Mouse (Mus musculus): ENCODE measurements around the gene Lbh.

Gene Lbh

DNA sequence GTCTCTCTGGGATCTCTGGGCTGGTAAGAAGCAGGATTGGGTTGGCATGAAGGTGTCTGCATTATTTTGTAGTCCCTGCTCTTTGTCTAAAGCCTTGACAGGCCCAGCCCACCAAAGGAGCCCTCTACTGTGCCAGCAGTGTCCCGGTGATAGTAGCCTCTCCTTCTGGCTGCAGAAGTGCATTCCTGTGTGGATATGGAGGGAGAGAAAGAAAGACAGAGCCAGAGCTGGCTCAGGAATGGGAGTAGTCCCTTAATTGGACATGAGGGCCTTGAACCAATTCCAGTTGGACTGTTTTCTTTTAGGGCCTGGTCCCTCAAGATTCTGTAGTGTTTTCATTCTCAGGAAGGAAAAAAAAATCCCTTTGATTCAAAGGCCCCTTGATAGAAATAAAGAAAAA is 6.4 kb upstream of the Lbh start:
- no peak for DNase-seq

DNA sequence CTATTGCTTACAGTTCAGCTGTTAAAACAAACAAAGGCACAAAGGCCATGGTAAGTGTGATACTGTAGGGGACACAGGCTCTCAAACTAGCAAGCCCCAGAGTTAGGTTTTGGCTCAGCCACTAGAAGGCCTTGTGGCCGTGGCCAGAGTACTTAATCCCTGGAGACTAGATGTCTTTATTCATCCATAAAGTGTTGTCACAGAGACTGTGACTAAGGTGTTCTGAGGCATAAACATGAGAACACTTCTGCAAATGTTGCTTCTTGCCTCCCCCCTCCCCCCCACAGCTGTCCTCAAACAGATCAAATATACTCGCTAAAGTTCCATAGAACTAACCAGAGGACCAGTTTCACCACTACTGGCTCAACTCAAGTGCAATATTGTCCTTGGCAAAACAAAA is 4.0 kb upstream of the Lbh start:
- no peak for DNase-seq

DNA sequence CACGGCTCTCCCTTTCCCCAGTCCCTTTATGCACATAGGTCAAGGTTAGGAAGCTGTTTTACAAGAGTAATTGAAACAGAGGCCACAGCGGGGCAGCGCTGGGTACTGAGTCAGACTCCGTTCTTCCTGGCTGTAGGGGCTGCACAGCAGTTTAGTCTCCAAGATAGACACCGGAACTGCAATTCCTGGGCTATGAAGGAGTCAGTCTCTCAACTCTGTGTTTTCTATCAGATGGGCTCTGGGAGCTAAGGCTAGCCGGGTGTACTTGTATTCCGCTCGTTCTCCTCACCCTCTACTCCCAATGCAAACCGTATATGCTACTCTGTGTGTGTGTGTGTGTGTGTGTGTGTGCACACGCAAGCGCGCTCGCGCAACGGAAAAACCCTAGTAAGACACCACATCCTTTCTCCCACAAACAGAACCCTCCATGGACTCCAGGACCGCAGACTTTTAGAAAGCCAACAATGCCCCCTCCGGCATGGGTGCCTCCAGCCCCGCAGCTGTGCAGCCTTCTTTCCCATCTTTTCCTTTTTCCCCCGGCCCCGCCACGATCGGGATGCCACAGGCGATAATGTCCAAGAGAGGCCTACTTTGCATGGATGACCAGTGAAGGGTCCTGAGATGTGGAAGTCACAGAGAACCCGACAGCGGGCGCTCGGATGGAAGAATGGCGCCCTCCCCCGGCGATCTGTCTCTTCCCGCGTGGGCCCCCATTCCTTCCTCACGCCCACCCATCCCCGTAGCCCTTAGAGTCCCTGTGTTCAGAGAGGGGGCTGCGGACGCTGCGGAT is 669 bp upstream of the Lbh start:
- DNase-seq: peak; percentile 38

DNA sequence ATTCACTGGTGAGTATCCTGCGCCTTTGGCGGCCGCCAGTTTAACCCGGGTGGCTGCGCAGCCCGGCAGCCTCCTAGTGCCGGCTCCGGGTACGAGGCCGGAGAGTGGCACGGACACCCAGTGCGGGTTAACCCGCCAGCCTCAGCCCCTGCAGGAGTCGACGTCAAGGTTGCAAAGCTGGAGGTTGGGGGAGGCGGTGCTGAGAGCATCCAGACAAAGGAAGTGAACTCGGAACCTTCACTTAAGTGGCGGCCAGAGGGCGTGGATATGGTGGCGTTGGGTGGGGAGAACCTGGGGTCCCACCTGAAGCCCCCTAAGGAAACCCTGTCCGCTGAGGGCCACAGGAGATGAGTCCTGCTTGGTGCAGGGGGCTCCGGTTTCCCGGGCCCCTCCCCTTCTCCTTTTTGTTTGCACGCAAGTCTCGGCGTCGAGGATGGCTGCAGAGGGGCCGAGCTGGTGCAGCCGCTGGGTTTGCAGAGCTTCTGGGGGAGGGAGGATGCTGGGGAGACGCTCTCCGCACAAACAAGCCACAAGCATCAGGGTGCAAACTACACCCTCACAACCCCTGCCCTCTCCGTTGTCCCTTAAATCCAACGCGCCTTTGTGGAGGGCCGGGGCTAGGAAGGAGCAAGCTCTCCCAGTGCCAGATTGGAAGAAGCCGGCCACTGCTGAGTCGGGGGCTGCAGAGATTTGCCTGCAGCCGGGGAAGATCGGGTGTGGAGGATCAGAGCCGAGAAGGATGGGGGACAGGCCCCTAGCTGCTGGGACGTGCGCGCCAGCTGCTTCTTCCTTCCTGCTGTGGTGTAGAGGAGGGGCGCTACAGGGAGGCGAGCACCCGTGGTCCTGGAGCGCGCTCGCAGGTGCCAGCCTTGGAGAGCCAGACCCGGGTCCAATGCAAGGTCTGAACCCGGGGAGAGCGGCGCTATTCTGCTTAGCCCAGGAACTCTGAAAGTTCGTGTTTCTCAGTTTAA is 751 bp downstream of the Lbh start:
- DNase-seq: peak; percentile 33

DNA sequence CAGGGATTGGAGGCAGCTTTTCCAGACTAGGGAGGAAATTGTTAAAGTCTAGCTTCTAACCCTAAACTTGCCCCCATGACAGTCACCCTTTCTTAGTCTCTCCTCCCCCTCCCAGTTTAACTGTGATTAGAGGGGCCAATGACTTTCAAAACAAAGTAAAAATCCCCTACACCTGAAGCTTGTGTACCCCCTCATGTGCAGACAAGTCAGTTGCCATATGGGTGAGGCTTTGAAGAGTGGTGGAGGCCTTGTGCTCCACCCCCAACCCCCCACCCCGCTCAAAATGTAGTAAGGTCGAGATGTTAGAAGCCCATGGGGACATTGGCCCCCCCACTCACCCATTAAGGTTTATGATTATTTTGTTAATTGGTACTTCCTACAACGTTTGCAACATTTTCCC is 1.5 kb downstream of the Lbh start:
- DNase-seq: no peak

DNA sequence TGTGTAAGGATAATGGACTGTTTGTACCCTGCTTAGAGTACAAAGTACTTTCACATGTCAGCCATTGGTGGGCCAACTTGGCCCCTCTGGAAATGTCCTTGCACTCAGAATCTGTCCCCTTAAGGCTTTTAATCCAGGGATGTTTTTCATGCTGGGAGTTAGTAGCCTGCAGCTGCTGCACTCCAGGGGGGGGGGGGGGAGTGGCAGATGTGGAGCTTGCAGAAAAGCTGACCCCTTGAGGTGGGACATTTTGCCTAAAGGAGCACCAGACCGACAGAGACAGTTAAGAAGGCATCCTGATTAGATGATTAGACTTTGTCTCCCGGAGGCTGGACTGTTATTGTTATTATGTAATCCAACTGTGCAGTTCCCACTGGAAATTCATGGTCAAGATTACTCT is 2.3 kb downstream of the Lbh start:
- no peak for DNase-seq

DNA sequence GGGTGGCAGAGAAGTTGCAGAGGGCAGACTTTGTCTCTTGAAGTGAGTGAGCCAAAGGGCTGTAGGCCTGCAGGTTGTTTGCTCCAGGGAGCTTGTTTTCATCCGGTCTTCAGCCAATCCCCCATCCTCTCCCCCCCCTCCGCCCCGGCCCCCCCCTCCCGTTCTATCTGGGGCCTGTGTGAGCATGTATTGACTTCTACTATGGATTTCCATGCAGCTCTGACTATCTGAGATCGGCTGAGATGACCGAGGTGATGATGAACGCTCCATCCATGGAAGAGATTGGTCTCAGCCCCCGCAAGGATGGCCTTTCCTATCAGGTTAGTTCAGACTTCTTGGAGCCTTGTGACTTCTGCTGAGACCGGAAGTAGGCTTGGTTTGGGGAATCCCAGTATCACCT is 2.9 kb downstream of the Lbh start:
- DNase-seq: no peak

DNA sequence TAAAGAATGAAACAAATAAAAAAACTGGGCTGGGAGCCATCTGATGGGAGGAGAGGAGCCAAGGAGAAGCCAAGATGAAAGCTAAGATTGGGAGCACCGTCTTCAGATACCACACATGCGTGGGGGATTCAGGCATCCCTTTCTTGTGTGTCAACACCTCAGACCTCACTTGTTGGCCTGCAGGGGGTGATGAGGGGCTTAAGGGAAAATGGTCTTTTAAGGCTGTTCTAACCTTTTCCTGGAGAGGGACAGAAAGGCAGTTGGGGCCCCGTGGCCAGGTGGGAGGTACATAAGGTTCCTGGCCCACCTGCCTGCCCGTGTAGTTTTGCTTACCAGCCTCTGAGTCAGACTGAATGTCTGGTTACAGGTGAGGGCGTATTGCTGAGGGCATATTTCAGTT is 4.1 kb downstream of the Lbh start:
- no peak for DNase-seq

DNA sequence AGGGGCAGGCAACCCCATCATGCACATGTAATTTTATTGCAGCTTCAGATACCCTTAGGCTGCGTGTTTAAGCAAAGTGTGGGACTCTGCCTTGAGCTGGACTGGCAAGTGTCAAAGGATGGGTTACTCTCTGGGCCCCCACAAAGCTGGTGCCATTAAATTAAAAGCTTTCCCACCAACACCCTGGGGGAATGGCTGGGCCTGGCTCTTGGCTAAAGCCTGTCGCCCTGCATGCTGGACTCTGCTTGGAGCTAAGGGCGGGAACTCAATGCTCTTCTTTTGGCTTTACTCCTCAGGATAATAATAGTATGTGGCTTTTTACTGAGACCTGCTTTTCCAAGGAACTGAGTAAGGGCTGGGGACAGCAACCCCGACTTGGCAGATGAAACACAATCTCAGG is 5.2 kb downstream of the Lbh start:
- DNase-seq: no peak

DNA sequence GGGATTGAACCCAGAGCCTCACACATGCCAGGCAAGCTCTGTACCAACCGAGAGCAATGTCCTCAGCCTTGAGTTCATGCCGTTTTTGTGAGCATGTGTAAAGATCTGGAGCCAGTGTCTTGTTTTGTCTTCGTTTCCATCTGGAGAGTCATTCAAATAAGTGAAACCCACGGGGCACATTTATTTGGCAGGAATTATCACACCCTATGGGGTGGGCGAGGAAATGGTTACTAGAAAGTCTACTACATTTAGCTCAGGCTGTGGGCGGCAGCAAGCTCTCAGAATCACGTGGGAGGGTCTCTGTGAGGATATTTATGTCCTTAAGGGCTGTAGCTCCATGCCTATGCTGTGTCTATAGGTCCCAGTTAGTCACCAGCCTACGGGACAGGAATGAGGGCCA is 6.2 kb downstream of the Lbh start:
- no peak for DNase-seq

DNA sequence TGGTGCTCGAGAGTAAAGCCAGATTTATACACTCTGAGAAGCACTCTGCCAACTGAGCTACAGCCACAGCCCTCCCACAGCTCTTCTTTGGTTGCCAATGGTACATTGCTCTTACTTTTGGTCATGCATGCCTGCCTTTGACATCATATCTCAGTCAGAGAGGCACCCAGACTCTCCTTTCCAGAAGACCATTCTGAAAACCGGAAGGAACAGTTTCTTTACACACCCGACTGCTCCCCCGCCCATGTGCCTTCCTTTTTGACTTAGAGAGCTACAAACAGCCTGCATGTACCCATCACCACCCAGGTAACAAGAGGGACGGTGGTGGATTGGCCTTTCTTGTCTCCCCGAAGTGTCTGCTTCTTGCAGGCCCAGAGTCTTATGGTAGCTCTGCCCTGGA is 7.0 kb downstream of the Lbh start:
- DNase-seq: peak; percentile 49

DNA sequence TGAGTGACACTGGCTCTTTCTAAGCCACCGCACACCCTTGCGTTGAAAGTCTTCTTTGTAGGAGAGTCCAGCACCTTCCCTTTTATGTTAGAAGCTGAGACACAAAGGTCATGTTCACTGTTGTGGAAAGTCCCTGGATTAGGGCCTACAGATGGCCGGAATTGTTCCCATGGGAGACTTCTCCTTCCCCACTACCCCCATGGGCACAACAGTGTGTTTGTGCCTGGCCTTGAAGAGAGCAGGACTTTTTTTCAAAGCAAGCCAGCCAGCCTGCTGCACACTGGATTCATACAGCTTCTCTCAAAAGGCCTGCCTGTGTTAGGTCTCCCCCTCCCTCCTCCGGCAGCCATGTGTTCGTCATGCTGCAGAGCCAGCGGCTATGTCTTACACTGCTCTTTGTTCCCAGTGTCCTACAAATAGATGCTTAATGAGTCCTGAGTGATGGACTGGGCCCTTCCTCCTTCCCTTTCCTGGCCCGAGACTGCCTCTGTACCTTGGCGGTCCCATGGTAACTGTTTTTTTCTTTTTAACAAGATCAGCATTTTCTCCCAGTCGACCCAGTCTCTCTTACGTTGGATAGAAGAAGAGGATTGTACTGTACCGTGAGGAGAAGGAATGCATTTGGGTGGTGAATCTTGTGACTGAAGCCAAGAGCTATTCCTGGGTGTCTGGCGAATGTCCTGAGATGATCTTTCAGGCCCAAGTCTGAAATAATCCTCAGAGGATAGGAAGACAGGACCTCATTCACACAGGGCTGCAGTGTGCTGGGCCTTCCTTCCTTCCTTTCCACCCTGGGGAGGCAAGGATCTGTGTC is 7.9 kb downstream of the Lbh start:
- peak; percentile 69 for DNase-seq

DNA sequence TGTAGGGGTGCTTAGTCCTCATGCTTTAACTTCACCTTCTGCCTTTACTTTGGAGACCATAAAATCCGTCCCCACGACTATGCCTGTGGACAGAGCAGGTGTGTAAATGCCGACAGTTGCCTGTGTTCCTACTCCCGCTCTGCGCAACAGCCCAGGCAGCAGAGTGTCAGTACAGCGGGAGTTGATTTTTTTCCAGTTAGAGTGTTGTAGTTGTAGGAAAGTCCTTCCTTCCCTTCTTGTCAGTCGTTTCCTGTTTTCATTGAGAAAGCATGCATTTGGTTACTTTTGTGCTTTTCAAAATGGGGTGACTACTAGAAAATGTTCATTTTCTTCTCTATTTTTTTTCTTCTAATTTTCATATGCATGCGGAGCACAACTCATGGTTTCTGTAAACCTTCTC is 8.9 kb downstream of the Lbh start:
- no peak for DNase-seq

DNA sequence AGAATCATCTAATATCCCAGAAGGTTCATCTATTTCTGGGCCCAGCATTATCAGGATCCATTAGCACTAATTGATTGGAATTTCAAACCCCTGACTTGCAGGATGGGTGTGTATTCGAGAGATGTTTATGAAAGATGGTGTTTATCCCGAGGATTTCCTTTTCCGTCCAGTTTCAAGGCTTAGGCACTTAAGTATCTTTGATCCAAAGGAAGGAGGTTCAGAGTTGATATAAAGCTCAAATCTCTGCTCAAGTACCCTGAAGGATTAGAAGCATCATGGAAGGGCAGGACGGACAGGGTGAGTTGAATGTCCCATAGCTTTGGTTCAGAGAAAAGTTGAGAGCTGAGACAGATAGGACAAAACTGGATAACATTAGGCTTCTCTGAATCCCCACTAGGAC is 15.0 kb downstream of the Lbh start:
- no peak for DNase-seq

DNA sequence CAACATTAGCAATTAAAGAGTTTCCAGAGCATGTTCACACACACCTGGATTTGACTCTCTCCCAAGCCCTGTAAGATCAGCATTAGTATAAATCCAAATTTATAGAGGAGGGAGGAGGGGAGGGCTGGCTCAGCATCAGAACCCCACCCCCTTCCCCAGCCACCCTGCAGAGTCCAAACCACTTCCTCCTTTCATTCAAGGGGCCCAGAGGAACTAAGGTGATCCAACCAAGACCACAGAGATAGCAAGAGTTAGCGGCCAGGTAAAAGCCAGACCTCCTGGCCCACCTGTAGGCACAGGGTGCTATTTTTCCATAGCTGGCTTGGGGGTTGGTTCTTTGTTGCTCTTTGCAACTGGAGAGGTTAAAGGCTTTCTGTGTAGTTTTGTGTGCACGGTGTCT is 16.0 kb downstream of the Lbh start:
- no peak for DNase-seq

DNA sequence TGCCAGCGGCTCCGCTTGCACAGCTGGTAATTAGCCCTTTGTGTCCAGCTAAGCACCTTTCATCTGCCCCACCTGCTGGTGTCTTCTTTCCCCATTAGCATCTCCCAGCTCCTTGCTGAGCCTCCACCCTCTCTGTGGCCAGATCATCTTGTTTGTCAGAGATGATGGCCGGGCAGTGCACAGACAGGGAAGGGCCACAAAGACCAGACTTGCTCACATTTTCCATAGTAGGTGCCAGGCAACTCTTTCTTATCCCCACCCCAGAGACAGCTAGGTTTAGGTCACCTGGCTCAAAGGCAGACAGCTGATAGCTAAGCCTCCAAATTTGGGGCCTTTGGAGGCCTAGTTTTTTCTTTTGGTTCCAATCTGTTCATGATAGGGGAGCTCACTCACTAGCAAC is 16.5 kb downstream of the Lbh start:
- DNase-seq: no peak

DNA sequence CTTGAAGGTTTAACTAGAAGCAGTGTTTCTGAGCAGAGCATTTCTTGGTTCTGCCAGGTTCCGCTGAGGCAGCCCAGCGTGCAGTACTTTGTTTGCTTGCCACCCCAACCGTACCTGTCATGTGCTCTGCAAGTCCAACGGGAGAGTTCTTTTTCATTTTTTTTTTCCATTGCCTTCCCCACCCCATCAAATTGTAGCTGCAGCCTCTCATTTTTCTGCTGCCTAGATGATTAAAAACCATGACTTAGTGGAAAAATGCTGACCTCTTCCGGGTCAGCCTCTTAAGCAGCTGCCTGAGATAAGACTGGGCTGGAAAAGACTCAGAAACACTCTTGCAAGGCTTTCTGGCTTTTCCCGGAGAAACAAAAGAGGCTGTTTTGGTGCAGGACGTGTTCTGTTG is 17.8 kb downstream of the Lbh start:
- peak; percentile 26 for DNase-seq

DNA sequence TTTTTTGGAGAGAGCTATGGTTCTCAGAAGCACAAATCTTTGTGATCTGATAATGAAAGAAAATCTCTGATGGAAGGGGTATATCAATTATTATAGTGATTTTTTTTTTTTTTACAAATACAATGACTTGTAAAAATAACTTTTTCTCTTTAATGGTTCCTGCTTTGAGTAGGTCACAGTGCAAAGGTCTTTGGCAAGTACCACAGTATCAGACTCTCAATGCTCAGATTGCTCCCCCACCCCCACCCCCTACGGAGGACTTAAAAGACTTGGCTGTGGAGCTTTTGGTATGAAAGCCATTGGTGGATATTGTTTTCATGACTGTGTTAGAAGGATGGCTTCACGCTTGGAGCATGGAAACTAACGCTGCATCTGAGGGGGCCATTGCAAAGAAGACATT is 18.2 kb downstream of the Lbh start:
- DNase-seq: no peak

DNA sequence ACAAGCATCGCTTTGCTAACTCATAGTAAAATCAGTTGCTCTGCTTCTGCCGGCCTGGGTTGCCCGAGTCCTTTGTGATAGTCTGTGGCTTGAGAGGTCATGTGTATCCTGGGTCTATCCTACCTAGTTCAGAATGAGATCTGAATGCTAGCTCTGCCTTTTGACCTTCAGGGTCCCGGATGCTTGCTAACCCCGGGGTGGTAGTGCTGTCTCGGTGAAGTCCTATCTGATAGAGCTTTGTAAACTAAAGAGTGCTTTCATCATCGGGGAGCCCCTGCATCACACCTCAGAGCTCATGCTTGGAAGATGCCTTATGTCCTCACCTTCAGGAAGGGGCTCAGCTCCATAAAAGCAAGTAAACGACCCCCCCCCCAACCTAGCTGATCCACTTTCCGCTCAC is 19.1 kb downstream of the Lbh start:
- no peak for DNase-seq

DNA sequence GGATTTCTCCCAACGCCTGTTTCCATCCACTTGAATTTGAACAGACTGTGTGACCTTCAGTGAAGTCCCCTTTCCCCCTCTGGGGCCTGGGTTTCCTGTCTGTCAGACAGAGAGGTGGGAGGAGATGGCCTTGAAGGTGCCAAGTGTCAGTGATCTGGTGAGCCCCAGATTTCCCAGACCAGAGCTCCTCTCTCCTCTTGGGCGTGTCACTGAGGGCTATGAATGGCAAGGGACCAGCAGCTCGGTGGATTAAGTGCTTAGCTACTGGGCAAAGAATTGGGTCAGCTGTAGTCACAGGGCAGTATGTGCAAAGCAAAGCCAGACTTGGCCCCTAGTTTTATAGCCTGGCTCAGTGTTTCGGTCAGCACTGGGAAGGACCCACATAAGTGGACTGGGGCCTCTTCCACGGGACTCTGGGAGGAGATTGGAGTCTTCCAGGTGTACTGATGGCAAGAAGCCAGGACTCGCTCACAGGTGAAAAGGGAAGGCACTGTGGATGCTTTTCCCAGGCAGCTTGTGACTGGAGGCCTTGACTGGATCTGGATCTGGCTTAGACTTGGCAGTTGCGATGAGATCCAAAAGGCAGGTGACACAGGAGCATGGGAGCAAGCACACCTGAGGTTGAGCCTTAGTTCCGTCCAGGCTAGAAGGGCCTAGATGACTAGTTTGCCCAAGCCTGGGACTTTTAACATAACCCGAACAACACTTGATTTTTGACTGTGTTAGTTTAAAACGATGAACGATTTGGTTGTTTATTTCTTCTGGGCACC is 20.1 kb downstream of the Lbh start:
- no peak for DNase-seq

DNA sequence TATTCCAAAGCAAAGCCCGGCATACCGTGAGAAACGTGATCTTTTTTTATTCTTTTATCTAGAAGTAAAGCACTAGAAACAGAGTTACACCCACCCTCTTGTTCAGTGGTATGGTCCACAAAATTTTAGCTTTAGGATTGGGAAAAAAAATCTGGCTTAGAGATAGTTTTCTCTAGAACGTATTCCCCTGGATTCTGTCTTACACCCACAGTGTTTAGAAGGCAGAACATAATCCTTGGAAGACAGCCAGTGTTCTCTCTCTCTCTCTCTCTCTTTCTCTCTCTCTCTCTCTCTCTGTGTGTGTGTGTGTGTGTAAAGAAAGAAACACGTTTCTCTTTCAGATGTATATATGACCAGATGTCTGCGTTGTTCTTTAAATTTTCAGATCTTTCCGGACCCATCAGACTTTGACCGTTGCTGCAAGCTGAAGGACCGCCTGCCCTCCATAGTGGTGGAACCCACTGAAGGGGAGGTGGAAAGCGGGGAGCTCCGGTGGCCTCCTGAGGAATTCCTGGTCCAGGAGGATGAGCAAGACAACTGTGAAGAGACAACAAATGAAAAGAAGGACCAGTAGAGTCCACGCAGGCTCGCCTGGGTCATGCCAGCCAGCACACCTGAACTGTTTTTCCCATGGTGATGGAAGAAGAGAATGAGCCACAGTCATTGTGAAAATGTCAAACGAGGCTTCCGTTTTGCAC is 20.9 kb downstream of the Lbh start:
- DNase-seq: no peak

DNA sequence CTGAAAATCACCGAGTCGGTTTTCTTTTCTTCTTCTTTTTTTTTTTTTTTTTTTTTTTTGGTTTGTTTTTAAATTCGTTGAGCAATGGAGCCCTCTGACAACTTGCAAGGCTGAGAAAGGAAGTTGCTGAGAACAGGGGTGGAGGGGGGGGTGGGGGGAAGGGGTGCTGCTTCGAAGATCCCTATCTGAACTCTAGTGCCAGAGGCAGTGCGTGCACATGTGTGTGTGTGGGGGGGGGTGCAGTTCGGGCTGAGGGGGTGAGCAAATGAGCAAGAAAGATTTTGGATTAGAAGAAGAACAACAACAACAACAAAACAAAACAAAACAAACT is 21.4 kb downstream of the Lbh start:
- no peak for DNase-seq
